Mouse (Mus musculus): ENCODE data around the gene Camta1.
"Not testable (repeated sequence)": the region's sequence is repeated elsewhere in the genome, so short reads cannot be mapped to it uniquely, and the experiment has no call there.

Camta1 gene

DNA sequence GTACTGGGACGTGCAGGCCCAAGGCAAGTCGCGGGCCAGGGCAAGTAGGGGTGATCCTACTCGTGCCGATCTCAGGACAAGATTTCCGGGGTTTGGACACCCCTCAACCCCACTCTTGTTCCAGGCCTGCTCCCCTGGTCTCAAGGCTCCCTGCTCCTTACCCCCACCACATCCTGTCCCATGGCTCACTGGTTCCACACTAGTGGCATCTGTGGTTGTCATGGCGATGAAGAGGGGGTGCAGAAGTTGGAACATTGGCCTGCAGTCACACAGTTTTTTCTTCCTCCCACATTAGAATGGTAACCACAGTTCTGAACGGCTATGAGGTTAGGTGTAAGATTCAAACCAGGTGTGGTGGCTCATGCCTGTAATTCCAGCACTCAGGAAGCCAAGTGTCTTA lies 940.5 kb downstream of the Camta1 start:
- peak; percentile 68 for DNase-seq (ENCODE audit: low spot score)

DNA sequence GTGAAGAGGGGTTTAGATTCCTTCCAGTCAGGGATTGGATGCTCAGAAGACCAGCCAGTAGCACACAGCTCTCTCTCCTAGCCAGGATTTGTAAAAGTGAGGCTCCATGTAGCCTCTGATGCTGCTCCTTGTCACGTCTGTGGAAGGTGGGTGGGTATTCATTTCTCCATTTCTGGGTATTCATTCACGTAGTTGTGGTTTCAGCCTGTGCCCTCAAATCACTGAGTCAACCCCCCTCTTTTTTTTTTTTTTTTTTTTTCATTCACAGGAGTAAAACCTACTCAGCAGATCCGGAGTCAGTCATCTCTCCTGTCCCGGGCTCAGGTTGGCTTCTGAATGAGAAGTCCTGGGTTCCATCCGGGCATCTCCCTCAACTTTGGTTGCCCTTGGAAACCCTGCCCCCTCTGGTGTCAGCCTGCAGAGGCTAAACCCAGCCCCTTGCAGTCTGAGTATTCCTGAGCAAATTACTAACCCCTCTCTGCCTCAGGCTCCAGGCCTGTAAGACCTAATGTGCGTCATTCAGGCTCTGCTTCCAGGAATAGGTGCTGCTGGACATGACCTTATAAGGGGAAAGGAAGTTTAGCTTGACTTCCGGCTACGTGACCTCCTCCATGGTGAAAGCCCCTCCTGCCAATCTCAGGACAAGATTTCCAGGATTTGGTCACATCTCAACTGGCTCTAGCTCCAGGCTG lies 944.2 kb downstream of the Camta1 start:
- no peak for DNase-seq (ENCODE audit: low spot score)

DNA sequence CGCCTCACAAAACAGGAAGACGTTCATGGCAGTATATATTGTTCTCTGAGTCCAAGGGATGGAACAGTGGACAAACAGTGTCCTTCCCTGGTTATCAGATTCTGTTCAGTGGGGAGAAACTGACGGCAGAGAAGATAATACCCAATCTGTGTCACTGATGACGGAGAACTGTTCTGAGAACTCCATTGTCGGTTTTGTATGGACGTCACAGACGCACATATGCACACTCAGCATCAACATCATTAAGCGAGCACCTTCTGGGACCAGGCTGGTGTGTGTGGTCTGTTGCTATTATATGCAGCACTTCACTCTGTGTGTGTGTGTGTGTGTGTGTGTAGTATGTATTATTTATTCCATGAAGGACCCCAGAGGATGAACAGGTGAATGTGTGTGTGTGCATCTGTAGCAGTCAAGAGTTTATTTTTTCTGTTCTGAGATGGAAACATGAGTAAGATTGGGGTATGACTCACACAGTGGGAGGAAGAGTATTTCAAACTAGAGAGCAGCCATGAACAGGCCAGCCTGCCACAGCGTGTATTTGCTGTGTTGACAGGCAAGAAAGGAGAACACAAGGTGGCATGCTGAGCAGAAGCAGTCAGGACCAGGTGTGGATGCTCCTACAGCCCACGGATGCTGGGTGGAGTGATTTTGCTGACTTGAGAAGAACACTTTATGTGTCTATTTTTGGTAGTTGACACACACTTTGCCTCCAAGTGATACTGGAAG lies 946.3 kb downstream of the Camta1 start:
- peak; percentile 35 for DNase-seq (ENCODE audit: low spot score)

DNA sequence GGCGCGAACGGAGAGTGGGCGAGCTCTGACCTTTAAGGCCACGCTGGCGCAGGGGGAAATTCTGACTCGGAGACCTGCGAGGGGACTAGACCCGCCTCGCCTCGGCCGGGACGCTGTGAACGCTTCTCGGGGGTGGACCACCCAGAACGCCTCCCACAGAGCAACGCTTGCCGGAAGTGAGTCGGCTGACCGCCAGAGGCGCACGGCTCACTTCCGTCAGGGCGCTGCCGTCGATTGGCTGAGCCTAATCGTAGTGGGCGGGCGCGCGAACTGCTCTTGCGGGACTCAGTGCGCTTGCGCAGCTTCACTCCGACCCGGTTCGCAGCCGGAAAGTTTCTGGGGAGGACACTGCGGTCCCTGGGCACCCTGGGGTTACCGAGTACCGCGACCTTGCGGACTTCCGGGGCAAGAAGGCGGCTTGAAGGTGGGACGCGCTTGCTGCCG lies 947.4 kb downstream of the Camta1 start, which contains the start of the genes Park7 and Tnfrsf9:
Park7 (minus strand) TSS at position 148 of the 444 bp plus-strand sequence.
Tnfrsf9 (plus strand) TSS at position 273 of the 444 bp plus-strand sequence.
- peak; percentile 96 for DNase-seq (ENCODE audit: low spot score)

DNA sequence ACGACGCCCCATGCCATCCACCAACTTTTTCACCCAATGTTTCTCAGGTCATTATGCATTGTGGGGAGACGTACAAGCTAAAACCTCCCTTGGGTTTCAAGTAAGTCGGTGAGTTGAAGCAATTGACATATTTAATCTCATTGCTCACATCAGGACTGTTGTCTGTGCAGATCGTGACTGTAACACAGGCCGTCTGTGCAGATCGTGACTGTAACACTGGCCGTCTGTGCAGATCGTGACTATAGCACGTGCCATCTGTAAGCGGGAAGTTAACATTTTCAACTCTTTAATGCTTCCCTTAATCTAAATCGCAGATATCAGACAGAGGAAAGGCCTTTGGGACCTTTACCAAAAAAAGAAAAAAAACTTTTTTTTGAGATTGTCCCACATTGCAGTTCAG lies 947.9 kb downstream of the Camta1 start:
- no peak for DNase-seq (ENCODE audit: low spot score)

DNA sequence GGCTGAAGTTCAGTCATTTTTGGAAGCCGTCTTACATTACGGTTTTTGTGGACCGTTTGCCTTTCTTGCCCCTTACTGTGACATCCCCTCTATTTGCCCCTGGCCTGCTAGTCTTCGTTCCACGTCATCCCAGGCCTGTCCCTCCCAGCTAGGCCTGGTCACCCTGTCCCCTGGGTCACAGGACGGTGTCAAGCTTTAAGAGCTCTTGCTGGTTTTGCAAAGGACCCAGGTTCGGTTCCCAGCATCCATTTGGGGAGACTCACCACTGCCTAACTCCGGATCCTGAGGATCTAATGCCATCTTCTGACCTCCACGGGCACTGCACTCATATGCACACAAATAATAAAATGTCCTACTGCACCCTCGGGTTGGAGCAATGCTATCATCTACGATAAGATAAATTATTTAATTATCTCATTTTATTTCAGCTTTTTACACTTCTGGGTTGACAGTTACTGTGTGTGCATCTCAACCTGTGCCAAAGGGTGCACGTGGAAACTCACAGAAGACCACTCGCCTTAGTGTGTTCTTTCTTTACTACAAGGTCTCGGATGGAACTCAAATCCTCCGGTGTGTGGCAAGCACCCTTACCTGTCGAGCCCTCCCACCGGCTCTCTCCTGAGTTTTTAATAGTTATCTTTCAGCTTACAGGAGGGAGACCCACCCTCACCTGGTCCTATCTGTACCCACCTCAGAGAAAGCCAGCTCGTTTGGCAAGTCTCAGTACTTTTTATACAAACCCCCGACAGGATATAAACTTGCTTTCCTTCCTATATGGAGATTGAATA lies 951.3 kb downstream of the Camta1 start:
- no peak for DNase-seq (ENCODE audit: low spot score)

DNA sequence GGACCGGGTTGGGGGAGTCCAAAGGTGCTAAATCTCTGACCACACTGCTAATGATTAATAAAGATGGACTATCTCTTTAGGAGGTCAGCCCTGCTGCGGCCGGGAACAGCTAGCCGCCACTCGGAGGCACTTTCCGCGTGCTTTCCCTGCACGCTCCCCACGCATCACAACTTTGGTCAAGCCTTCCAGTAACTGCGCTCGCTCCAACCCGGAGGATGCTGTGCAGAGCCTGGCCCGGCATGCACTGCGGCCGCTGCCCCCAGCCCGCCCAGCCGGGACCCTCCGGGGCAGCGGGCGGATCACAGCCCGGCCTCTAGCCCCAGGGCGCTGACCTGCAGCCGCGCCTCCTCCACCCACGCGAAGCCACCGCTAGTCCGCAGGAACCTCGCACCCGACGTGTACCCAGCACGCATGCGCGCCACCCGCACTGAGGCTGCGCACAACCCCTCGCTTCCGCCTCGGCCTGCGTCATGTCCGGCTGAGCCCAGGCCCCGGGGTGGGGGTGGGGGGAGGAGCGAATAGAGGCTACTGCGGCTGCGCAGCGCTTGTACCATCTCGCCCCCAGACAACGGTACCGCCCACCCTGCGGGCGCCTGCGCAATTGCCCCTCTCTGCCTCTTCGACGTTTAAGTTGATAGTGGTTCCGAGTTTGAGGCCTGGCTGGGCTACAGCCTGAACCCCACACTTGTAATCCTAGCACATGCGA lies 952.1 kb downstream of the Camta1 start:
- DNase-seq (ENCODE audit: low spot score) = peak; percentile 97

DNA sequence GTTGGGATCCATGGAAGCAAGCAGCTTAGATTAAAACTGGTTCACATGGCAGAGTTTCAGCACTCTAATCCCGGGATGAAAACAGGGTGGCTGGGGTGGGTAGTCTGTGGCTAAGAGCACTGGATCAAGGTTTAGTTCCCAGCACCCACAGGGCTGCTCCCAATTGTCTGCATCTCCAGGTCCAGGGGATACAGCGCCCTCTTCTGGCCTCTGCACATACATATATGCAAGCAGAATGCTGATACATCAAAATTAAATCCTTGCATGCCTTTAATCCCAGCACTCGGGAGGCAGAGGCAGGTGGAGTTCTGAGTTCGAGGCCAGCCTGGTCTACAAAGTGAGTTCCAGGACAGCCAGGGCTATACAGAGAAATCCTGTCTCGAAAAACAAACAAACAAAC lies 953.2 kb downstream of the Camta1 start:
- DNase-seq (ENCODE audit: low spot score) = not testable (repeated sequence)

DNA sequence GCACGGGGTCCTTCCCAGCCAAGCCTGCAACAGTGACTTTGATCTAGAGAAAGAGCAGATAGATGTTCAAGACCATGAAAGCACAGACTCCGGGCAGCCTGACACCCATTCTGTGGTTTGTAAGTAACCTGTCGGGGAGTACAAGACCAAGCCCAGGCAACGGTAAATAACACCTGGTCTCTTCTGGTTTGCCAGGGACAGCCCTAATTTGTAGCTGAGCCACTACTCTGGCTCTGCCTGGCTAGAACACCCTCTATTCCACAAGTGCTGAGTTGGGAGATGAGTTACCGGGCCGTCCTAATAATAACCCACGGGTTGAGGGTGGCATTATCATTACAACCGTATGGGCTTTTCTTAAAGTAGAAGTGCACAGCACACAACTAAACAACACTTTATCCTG lies 954.6 kb downstream of the Camta1 start:
- no peak for DNase-seq (ENCODE audit: low spot score)

DNA sequence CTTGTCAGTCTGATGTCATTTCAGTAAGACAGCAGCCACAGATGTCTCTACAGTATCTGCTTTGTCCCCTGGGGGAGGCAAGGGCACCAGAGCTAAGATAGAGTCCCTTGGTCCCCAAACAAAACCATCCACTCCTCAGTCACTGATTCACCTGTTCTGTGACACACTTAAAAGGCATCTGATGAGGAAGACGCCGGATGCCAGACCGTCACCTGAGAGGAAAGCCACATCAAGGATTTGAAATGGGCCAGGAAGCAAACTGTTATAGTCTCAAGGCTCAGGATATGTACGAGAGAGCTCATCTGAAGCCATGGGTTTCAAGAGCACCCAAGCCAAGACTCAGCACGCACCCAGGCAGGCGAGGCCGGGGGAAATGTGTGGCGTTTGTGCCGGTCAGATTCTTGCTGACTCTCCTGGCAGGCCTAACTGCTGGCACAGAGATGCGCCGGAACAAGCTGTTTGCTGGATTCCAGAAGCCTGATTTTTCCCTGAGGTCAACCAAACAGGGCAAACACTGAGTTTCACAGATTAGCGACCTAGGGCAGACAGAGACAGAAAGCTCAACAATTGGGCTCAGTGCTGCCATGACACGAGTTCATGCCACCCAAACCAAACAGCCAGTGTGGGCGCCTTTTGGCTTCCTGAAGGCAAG lies 958.5 kb downstream of the Camta1 start:
- DNase-seq (ENCODE audit: low spot score) = peak; percentile 84

GRCm38 (mm10) chr4:150902062-150902461 lies 959.6 kb downstream of the Camta1 start:
- no peak for DNase-seq (ENCODE audit: low spot score)

GRCm38 (mm10) chr4:150901651-150902050 lies 960.0 kb downstream of the Camta1 start:
- peak; percentile 76 for DNase-seq (ENCODE audit: low spot score)

DNA sequence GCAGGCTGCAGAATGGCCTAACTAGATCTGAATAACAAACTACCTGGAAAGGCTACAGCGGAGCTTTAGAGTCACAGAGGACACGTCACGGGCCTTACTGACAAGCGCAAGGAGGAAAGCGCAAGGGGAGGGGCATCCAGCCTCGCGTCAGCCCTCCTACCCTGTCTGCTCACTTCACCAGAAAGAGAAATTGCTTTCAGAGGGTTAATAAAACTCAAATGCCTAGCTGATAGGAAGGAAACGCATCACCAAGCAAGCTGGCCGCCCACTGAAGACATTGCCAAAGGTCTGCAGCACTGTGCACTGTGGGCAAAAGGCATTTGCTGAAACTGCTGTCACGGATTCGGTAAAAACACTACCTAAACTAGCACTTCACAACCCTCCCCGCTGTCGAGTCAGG lies 961.2 kb downstream of the Camta1 start:
- DNase-seq (ENCODE audit: low spot score) = no peak

DNA sequence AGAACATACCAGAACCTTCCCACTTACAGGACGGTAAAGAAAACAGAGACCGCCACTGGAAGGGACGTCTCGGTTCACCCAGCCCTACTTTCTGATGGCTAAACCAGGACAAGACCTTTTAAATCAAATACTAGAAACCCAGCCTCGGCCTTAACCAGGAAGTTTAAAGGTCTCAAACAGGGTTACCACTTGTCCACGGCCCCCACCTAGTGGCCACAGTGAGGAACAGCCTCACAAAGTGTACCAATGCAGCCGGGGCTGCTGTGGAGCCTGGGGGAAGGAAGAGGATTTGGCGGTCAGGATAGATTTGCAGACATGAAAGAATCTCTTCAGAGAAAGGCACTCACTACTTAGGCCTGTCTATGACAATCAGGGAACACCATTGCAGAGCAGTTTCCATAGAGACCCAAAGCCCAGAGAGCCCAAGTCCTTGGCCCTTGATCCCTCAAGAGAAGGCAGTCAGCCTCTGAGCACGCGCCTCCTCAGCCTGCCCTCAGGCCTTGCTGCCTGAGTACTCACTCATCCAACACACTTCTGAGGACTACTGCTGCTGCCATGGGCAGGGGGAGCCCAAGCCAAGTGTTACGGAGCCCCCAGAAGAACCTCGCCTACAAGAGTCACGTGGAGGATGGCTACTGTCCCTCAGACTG lies 962.8 kb downstream of the Camta1 start:
- peak; percentile 75 for DNase-seq (ENCODE audit: low spot score)

DNA sequence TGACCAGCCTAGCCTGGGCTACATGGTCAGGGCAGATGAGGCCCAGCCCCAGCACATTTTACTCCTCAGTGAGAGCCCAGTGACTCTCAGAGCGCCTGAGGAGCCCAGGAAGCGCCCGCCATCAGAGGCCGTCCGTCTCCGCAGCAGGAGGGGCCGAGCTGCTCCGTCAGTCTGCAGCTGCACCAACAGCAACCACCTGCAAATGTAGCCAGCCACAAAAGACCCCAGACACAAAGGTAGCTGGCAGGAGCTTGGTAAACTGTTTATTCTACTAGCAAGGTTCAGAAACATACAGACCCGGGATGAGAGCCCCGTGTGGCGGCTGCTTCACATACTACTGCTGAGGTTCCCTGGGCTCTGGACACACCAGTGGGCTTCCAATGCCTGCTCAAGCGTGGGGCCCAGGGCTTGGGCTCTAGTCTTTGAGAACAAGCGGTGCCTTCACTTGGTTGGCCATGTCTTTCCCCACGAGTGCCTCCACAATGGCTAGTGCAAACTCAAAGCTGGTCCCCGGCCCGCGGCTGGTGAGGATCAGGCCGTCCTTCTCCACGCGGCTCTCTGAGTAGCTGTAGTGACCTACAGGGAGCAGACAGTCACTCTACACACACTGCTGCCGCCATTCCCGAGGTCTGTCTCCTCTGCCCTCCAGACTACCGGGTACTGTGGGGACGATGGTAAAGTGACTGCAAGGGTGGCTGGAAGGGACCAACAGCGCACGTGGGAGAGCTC lies 964.6 kb downstream of the Camta1 start:
- no peak for DNase-seq (ENCODE audit: low spot score)

GRCm38 (mm10) chr4:150894718-150895501 lies 966.8 kb downstream of the Camta1 start:
- DNase-seq (ENCODE audit: low spot score) = no peak

DNA sequence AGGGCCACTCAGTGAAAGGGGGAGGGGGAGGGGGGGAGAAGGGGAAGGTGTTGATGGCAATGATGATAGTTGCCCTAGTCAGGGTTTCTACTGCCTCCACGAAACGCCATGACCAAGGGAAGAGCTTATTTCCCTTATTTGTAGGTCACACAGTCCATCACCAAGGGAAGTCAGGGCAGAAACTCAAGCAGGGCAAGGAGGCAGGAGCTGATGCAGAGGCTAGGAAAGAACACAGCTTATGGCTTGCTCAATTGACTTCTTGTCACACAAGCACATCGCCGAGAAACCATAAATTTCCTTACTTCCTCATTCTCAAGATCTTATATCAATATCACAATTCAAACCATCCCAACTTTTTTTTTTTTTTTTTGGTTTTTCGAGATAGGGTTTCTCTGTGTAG lies 970.4 kb downstream of the Camta1 start:
- DNase-seq (ENCODE audit: low spot score) = no peak

GRCm38 (mm10) chr4:150889955-150890315 lies 971.7 kb downstream of the Camta1 start:
- no peak for DNase-seq (ENCODE audit: low spot score)

DNA sequence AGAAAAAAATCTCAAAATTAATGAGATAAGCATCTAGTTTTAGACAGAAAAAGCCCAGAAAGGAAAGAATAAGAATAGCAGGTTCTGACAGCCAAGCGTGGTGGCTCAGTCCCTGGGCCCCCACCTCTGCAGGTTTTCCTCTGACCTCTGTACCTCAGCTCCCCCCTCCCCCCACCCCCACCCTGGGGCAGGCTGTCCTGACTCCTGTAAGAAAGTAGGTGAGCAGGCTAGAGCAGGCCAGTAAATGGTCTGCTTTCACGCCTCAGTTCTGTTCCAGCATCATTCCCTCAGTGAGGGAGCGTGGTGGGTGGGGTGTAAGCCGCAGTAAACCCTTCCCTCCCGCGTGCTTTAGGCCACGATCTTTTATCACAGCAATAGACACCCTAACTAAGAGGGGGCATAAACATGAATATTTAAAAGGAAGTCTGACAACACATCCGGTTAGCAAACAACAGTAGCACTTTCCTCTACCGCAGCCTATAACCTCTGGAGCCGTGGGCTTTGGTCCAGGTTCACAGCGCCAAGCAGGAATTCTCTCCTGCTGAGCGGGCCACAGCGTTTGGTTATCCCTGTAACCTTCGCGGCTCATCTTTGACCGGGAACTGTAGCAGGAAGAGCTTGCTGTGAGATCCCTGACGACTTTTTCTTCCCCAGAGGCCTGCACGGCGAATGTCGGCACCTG lies 972.3 kb downstream of the Camta1 start:
- no peak for DNase-seq (ENCODE audit: low spot score)

Data from T-cell, adult 2 months (primary cell).